In the genomic region with DNA sequence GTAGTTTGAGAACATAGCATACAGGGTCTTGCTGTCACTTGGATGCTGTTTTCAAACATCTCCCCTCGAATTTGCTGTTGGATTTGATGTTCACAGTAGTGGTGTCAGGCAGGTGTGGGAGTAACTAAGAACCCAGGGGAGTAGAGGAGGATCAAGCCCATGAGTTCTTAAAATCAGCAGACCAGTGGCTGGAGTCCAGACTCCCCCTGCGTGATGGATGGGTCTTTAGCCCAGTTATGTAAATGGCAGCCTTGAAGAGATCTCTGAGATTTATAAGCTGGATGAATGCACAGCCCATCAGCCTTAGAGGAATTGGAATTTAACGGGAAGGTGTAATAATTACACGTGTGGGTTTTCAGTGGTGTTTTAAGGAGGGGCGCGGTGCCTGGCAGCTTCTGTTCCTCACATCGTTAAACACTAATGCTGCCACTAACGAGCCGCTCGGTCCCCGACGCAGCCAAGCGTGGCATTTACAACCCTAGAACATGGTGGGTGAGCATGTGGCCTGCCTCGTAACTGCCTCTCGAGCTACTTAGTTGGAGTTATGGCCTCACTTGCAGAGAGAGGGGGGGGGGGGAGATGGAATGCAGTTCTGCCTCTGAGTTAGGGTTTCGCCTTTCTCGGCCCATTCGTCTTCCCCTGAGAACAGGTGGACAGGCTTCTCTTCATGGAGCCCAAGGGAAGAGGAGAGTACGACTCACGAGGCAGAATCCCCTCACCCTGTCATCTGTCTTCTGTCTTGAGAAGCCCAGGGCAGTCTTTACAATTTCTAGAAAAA, we compare ENCODE assay signal across 13 mouse cellular contexts.
DNase-seq lines count a peak whose midpoint lies in the region; ATAC-seq and TF ChIP-seq lines count a peak whose summit lies in the region.
"Had no signal": no experiment of that assay in that cellular context is flagged by ENCODE, and none has a peak within 500 bp of the region (broad histone marks: within the 10 kb centered on the region; RNA-seq: fewer than 3 reads in every experiment).

No protein-coding gene starts in this region.

- no peak for TF ChIP-seq CTCF in thymus, adult 2 months (IDR thresholded peaks at IDR 0.05; ENCODE audit: borderline replicate concordance, control insufficient read depth, extremely low read depth, insufficient read depth, low read length, poor library complexity)

- 0 out of 2 replicates have a peak, but pooled peaks cover 7% of the 10 kb centered on the region for H3K27me3 ChIP-seq in hindbrain, embryonic 15.5 days
- H3K27me3 ChIP-seq in hindbrain, embryonic 11.5 days (ENCODE audit: control insufficient read depth, insufficient read depth, low read length) = no peaks in the 10 kb centered on the region
- no peaks in the 10 kb centered on the region for H3K27me3 ChIP-seq in thymus, adult 2 months (ENCODE audit: control insufficient read depth, insufficient read depth, low read length)
- H3K27me3 ChIP-seq: intestine, embryonic 15.5 days; lung, embryonic 15.5 days had no signal

- no peaks in the 10 kb centered on the region for H3K36me3 ChIP-seq in hindbrain, embryonic 15.5 days
- H3K36me3 ChIP-seq in hindbrain, embryonic 11.5 days (ENCODE audit: control insufficient read depth, insufficient read depth, low read length) = no peaks in the 10 kb centered on the region
- H3K36me3 ChIP-seq in thymus, adult 2 months (ENCODE audit: control insufficient read depth, insufficient read depth, low read length) = no peaks in the 10 kb centered on the region
- H3K36me3 ChIP-seq: intestine, embryonic 15.5 days; lung, embryonic 15.5 days had no signal

- no peak overlapping the region for H3K4me3 ChIP-seq in hindbrain, embryonic 15.5 days
- H3K4me3 ChIP-seq in hindbrain, embryonic 11.5 days (ENCODE audit: low read depth, low read length) = no peak overlapping the region
- H3K4me3 ChIP-seq in thymus, adult 2 months (ENCODE audit: control insufficient read depth, insufficient read depth, low read length) = no peak overlapping the region
- H3K4me3 ChIP-seq: intestine, embryonic 15.5 days; lung, embryonic 15.5 days had no signal

- no peak overlapping the region for H3K4me2 ChIP-seq in hindbrain, embryonic 15.5 days
- H3K4me2 ChIP-seq in hindbrain, embryonic 11.5 days (replicated peaks; ENCODE audit: low read depth, low read length) = no peak overlapping the region
- H3K4me2 ChIP-seq: intestine, embryonic 15.5 days; lung, embryonic 15.5 days had no signal

- DNase-seq in hindbrain, embryonic 11.5 days (ENCODE audit: low spot score) = no peak
- peak; percentile 51 for DNase-seq in kidney, adult 11 months
- DNase-seq in kidney, postnatal 4 days = peak; percentile 68 to 81
- peak; percentile 82 for DNase-seq in retina, postnatal 1 day
- DNase-seq in layer of hippocampus, adult 11-12 months (ENCODE audit: low spot score) = no peak
- no peak for DNase-seq in thymus, adult 2 months
- DNase-seq: cerebellum, adult 9-10 months; gastrocnemius, postnatal 25 days; thymus, adult 18-20 months had no signal

- no peak overlapping the region for H3K27ac ChIP-seq in hindbrain, embryonic 15.5 days (replicated peaks)
- H3K27ac ChIP-seq in hindbrain, embryonic 11.5 days (ENCODE audit: low read depth, low read length) = no peak overlapping the region
- H3K27ac ChIP-seq in thymus, adult 2 months (ENCODE audit: control insufficient read depth, insufficient read depth, low read length) = no peak overlapping the region
- H3K27ac ChIP-seq: intestine, embryonic 15.5 days; lung, embryonic 15.5 days had no signal

- H3K9me3 ChIP-seq in hindbrain, embryonic 15.5 days = no peaks in the 10 kb centered on the region
- H3K9me3 ChIP-seq in hindbrain, embryonic 11.5 days (ENCODE audit: control insufficient read depth, low read length) = no peaks in the 10 kb centered on the region
- H3K9me3 ChIP-seq: intestine, embryonic 15.5 days; lung, embryonic 15.5 days had no signal

- H3K9ac ChIP-seq in hindbrain, embryonic 15.5 days = no peak overlapping the region
- H3K9ac ChIP-seq in hindbrain, embryonic 11.5 days (ENCODE audit: low read depth, low read length) = no peak overlapping the region
- H3K9ac ChIP-seq: intestine, embryonic 15.5 days; lung, embryonic 15.5 days had no signal

- 49% methylated on average over 20 of the region's 20 CpGs for WGBS in hindbrain, embryonic 15.5 days
- WGBS in hindbrain, embryonic 11.5 days = 76% methylated on average over 20 of the region's 20 CpGs
- WGBS in thymus, adult 2 months = 92% methylated on average over 20 of the region's 20 CpGs

- peaks cover 18% of the 10 kb centered on the region for H3K4me1 ChIP-seq in hindbrain, embryonic 15.5 days (replicated peaks)
- 0 out of 2 replicates have a peak, but pooled peaks cover 2% of the 10 kb centered on the region for H3K4me1 ChIP-seq in hindbrain, embryonic 11.5 days (replicated peaks; ENCODE audit: control insufficient read depth, insufficient read depth, low read length)
- H3K4me1 ChIP-seq in thymus, adult 2 months (replicated peaks; ENCODE audit: control insufficient read depth, insufficient read depth, low read length) = no peaks in the 10 kb centered on the region
- H3K4me1 ChIP-seq: intestine, embryonic 15.5 days; lung, embryonic 15.5 days had no signal

- ATAC-seq in hindbrain, embryonic 15.5 days (ENCODE audit: low FRiP score, low read depth) = peak; percentile 72; the same call in 1 of the 2 replicates
- ATAC-seq in hindbrain, embryonic 11.5 days (ENCODE audit: low FRiP score) = no peak
- ATAC-seq: intestine, embryonic 15.5 days; midbrain, embryonic 16.5 days had no signal

- TF ChIP-seq POLR2A in thymus, adult 2 months (IDR thresholded peaks at IDR 0.05; ENCODE audit: control insufficient read depth, extremely low read depth, insufficient read depth, low read length, poor library complexity) = no peak

Comparison
In these comparisons a context has a peak if more than half of its experiments do, and no peak if none do; other contexts are left out.
1. DNase-seq: peak in kidney, adult 11 months (single experiment), kidney, postnatal 4 days (2 of 2) and retina, postnatal 1 day (single experiment); none in hindbrain, embryonic 11.5 days (single experiment), layer of hippocampus, adult 11-12 months (single experiment) and thymus, adult 2 months (single experiment).